Mouse (Mus musculus): ENCODE results near the gene Pigk. TPM values are rescaled to one million over a fixed set of nuclear protein-coding genes. Genes with fewer than 3 reads are reported as not detected.

Pigk gene
- polyA plus RNA-seq (2016; fragmentation: Nextera tagmentation; extraction: Ambion mirVana), result 36.0 and 37.8 TPM in 2 replicates

DNA sequence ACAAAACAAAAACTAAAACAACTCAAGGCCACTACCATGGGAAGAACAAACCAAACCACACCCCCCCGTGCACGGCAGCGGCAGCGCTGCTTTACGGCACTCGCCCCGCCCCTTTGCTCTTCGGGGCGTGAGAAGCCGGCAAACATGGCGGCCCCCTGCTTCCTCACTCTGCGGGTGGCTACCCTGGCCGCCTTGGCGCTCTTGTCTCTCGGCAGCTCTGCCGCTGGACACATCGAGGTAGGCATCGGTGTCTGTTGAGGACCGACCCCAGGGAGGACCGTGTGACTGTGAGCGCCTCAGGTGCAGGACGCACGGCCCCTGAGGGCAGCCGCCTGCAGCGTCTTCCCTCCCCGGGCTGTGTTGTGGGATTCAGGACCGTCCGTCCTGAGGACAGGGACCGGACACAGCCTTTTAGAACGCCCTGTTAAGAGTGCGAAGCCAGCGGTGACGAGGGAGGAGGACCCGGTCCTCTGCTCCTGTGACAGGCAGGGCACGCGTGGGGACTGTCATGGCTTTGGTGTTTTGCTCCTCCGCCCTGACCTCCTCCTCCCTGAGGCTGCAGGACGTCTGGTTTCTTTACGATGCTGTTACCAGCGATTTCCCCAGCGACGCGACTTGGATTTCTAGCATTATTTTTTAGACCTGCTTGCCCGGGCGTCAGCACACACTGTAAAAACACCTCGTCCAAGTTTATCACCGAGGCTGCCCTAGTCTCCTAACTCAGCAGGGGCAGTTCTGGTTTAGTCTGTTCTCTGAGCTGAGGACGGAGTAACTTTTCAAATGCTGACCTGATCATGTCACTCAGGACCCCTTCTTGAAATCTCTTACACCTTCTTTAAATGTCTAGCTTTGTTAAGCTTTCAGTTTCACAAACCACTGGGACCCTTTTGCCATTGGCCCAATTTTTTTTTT lies at the start of gene Pigk:
Pigk (plus strand) TSS at position 110 of the 912 bp plus-strand sequence.
- H3K27ac ChIP-seq (replicated peaks), result peak within 1 kb of the TSS; percentile 91
- DNase-seq (ENCODE audit: low spot score), result peak; percentile 91
- H3K27me3 ChIP-seq (ENCODE audit: low read depth, poor library complexity, severe bottlenecking), result no peaks in the 10 kb centered on the region
- H3K36me3 ChIP-seq, result 0 out of 2 replicates have a peak, but pooled peaks cover 5% of the 10 kb centered on the region
- no peaks in the 10 kb centered on the region for H3K9me3 ChIP-seq (replicated peaks)
- WGBS, result under 1% methylated on average over 48 of the region's 48 CpGs
- H3K4me3 ChIP-seq, result peak within 1 kb of the TSS; percentile 96
- peaks cover 14% of the 10 kb centered on the region for H3K4me1 ChIP-seq

DNA sequence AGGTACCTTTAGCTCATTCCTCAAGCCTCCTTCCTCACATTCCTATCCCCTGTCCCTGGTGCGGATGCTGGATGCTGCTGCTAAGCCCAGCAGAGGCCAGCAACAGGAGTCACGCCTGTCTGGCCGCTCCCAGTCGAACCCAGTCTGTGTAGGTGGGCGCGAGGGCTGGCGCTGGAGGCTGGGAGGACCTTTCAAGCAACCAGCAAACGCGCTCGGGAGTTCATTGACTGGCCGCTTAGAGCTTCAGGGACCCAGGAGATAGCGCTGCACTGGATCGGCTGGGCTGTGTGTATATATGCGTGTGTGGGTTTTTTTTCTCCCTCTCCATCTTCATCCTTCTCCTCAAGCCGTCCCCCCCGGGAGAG lies 46.9 kb upstream of the Pigk start:
- peaks cover 16% of the 10 kb centered on the region for H3K4me1 ChIP-seq
- H3K4me3 ChIP-seq, result peak overlapping the region; percentile 69
- peaks cover 59% of the 10 kb centered on the region for H3K27me3 ChIP-seq (ENCODE audit: low read depth, poor library complexity, severe bottlenecking)

DNA sequence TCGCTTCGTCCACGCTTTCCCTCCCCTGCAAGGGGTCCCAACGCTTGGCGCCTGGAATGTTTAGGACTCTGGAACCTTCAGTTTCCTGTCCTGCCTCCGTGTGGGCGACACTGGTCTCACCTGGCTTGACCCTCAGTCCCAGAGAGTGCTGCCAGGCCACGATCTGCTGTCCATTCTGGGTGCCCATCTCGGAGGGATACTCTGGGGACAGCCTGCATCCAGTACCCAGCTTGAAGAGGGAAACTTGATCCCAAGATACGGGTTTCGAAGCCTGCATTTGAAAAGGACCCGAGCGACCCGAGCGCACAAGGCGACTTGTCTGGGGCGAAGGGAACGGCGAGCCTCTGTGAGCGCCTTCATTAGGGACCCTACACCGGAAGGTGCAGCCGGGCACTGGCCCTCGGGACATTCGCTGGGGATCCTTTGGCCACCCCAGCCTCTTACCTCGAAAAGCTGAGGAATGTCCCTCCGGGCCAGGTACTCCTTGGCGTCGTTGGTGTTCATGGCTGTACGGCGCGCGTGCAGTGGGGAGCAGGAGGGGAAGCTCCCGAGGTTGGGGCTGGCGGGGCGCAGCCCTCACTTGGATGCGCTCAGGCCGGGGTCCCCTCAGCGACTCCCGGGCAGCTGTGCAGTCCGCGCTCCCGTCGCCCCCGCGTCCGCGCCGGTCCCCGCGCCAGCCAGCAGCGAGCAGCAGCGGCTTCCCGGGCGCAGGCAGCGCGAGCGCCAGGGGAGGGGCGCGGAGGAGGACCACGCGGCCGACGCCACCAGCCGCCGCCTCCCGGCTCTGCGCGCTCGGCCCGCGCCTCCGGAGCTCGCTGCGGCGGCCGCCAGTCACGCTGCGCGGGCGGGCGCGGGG lies 46.3 kb upstream of the Pigk start:
- DNase-seq (ENCODE audit: low spot score), result peak; percentile 58
- Histone ChIP-seq H3K27ac (replicated peaks) (peak overlapping the region; percentile 70; the same call in 1 of the 2 replicates), H3K9me3 (replicated peaks) (no peaks in the 10 kb centered on the region), H3K36me3 (no peaks in the 10 kb centered on the region), H3K4me1 (peaks cover 16% of the 10 kb centered on the region), H3K27me3 (ENCODE audit: low read depth, poor library complexity, severe bottlenecking) (peaks cover 59% of the 10 kb centered on the region), H3K4me3 (peak overlapping the region; percentile 69)
- WGBS, result under 1% methylated on average over 76 of the region's 82 CpGs

More for the DNA sequence above, 46.9 kb upstream of the Pigk start:
- Histone ChIP-seq H3K36me3 (no peaks in the 10 kb centered on the region), H3K27ac (replicated peaks) (no peak overlapping the region), H3K9me3 (replicated peaks) (no peaks in the 10 kb centered on the region)
- peak; percentile 45 for DNase-seq (ENCODE audit: low spot score)
- whole genome bisulfite sequencing, result 0% methylated on average over 16 of the region's 16 CpGs

DNA sequence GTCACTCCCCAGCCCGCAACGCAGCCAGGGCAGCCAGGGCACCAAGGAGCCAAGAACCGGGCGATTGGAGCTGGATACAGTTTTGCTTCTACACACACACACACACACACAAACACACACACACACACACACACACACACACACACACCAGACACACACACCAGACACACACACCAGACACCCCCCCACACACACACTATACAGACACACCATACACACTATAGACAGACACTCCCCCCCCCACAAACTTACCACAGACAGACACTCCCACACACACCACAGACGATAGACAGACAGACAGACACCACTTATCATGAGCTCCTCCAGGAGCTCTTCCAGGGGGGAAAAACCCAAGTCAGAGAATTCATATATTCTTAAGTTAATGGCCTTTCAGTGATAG lies 45.7 kb upstream of the Pigk start, which contains the start of gene Ak5:
Ak5 (minus strand) TSS at position 122 of the 400 bp plus-strand sequence.
- Histone ChIP-seq H3K9me3 (replicated peaks) (no peaks in the 10 kb centered on the region), H3K4me3 (peak within 1 kb of the TSS; percentile 69), H3K27me3 (ENCODE audit: low read depth, poor library complexity, severe bottlenecking) (peaks cover 59% of the 10 kb centered on the region), H3K36me3 (no peaks in the 10 kb centered on the region), H3K4me1 (peaks cover 16% of the 10 kb centered on the region), H3K27ac (replicated peaks) (peak within 1 kb of the TSS; percentile 70; the same call in 1 of the 2 replicates)
- WGBS, result 4% methylated on average over 5 of the region's 5 CpGs
- DNase-seq (ENCODE audit: low spot score), result no peak

DNA sequence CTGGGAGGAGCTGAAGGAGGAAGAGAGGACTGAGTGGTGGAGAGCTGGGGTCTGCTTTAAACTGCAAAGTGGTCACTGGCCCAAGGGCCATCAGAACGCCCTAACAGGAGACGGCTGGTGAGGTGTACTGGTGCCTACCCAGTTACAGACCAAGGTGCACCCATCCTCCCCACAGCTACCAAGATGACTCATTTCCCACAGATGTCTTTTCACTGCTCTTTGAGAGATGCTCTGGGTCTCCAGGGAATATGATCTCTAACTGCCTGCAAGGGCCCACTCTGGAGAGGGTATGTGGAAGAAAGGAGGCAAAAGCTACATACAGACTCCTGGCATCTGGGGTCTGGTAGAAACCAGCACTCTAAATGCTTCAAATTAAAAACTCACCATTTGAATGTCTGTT lies 45.1 kb upstream of the Pigk start:
- Histone ChIP-seq H3K4me3 (no peak overlapping the region), H3K9me3 (replicated peaks) (no peaks in the 10 kb centered on the region), H3K4me1 (peaks cover 16% of the 10 kb centered on the region), H3K27me3 (ENCODE audit: low read depth, poor library complexity, severe bottlenecking) (peaks cover 59% of the 10 kb centered on the region), H3K36me3 (no peaks in the 10 kb centered on the region), H3K27ac (replicated peaks) (no peak overlapping the region)
- no peak for DNase-seq (ENCODE audit: low spot score)
- WGBS, result 86% methylated on average over 2 of the region's 2 CpGs

DNA sequence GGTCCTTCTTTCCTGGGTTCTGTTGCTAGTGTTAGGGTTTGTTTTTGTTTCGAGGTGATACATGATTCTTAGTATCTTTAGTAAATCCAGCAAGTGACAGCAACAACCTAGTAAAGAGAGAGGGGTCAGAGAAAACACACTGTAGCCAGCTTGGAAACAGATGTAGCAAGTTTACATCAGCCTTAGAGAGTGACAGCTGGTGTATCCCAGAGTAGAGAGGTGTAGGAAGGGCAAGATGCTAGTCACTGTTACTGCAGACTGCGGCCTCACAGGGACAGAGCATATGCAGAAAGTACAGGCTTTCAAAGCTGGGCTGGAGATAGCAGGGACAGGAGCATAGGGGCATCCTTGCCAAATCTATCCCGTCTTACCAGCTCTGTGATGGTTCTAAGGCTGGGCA lies 44.1 kb upstream of the Pigk start:
- Histone ChIP-seq H3K4me1 (peaks cover 16% of the 10 kb centered on the region), H3K4me3 (no peak overlapping the region)
- no peak for DNase-seq (ENCODE audit: low spot score)

DNA sequence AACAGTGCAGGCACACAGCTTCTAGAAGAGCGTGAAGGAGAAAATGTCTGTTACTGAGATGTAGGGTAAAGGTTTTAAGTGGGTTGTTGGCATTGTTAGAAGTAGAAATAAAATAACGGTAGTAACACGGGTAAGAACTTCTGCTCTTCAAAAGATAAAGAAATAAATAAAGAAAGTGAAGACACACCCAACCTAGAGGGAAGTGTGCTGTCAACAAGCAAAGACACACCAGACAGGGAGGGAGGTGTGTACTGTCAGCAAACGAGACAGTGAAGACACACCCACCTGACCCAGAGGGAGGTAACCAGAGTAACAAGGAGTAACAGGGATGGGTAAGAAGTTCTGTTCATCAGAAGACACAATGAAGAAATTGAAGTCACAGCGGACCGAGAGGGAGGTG lies 39.2 kb upstream of the Pigk start:
- 85% methylated on average over 6 of the region's 6 CpGs for WGBS
- no peak overlapping the region for H3K27ac ChIP-seq (replicated peaks)
- H3K4me3 ChIP-seq, result no peak overlapping the region
- no peak for DNase-seq (ENCODE audit: low spot score)
- no peaks in the 10 kb centered on the region for H3K36me3 ChIP-seq
- H3K9me3 ChIP-seq (replicated peaks), result no peaks in the 10 kb centered on the region
- no peaks in the 10 kb centered on the region for H3K4me1 ChIP-seq
- peaks cover 5% of the 10 kb centered on the region; the same call in 1 of the 2 replicates for H3K27me3 ChIP-seq (ENCODE audit: low read depth, poor library complexity, severe bottlenecking)

More for the DNA sequence above, 44.1 kb upstream of the Pigk start:
- H3K36me3 ChIP-seq, result no peaks in the 10 kb centered on the region
- 87% methylated on average over 3 of the region's 3 CpGs for WGBS
- H3K27ac ChIP-seq (replicated peaks), result no peak overlapping the region
- H3K9me3 ChIP-seq (replicated peaks), result no peaks in the 10 kb centered on the region
- peaks cover 53% of the 10 kb centered on the region for H3K27me3 ChIP-seq (ENCODE audit: low read depth, poor library complexity, severe bottlenecking)

DNA sequence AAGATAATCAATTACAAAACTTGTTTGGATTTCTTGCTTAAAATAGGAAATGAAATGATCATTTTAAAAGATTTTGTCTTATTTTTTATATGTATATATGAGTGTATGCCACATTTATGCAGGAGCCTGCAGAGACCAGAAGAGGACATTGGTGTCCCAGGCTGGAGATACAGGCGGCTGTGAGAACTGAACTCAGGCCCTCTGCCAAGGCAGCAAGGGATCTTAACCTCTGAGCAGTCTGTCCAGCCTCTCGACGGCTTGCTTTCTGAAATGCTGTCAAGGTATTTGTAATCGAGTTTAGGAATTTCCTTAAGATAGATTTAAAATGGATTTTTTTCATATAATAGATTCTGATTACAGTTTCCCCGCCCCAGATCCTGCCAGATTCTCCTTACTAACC lies 25.4 kb upstream of the Pigk start:
- DNase-seq (ENCODE audit: low spot score), result no peak
- H3K27ac ChIP-seq (replicated peaks), result no peak overlapping the region
- no peak overlapping the region for H3K4me3 ChIP-seq
- no peaks in the 10 kb centered on the region for H3K36me3 ChIP-seq
- H3K27me3 ChIP-seq (ENCODE audit: low read depth, poor library complexity, severe bottlenecking), result no peaks in the 10 kb centered on the region
- WGBS, result 85% methylated on average over 5 of the region's 5 CpGs
- no peaks in the 10 kb centered on the region for H3K9me3 ChIP-seq (replicated peaks)
- H3K4me1 ChIP-seq, result no peaks in the 10 kb centered on the region

DNA sequence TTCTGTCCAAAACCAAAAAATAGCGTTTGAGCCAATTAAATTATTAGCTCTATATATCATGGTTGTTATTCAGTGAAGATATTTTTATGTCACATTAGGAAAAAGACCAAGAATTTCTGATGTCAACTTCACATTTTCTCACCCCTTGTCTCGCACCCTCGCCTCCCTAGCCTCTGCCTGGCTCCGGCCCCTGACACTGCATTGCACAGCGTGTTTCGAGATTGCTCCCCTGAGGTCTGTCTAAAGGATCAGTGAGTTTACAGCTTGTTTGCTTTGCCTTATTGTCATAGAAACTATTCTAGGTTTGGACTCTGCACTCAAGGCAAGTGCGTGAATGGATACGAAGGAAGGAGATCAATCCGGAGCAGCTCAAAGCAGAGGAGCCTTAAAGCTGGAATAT lies 24.8 kb upstream of the Pigk start:
- DNase-seq (ENCODE audit: low spot score), result no peak
- H3K9me3 ChIP-seq (replicated peaks), result no peaks in the 10 kb centered on the region
- WGBS, result 85% methylated on average over 9 of the region's 9 CpGs
- no peak overlapping the region for H3K4me3 ChIP-seq
- no peaks in the 10 kb centered on the region for H3K36me3 ChIP-seq
- H3K4me1 ChIP-seq, result no peaks in the 10 kb centered on the region
- H3K27ac ChIP-seq (replicated peaks), result no peak overlapping the region
- no peaks in the 10 kb centered on the region for H3K27me3 ChIP-seq (ENCODE audit: low read depth, poor library complexity, severe bottlenecking)

DNA sequence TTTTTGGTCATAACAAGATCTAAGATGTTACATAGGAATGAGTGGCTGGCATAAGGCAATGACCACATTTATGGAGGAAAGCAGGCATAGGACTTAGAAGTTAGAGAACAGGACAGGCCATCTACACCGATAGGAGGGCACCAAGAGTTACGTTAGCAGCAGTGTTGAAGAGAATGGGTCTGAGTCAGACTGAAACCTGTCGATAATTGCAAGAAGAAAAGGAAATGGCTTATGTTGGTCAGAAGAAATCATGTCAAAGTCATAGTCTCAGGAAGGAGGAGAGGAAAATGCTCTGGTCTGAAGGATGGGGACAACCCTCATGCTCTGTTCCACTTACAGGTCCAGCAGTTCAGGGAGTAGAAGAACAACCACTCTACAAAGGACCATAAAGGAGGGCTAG lies 18.9 kb upstream of the Pigk start:
- Histone ChIP-seq H3K4me3 (no peak overlapping the region), H3K36me3 (no peaks in the 10 kb centered on the region), H3K9me3 (replicated peaks) (no peaks in the 10 kb centered on the region), H3K27me3 (ENCODE audit: low read depth, poor library complexity, severe bottlenecking) (no peaks in the 10 kb centered on the region), H3K27ac (replicated peaks) (no peak overlapping the region), H3K4me1 (no peaks in the 10 kb centered on the region)
- WGBS, result 95% methylated on average over 3 of the region's 3 CpGs
- no peak for DNase-seq (ENCODE audit: low spot score)

DNA sequence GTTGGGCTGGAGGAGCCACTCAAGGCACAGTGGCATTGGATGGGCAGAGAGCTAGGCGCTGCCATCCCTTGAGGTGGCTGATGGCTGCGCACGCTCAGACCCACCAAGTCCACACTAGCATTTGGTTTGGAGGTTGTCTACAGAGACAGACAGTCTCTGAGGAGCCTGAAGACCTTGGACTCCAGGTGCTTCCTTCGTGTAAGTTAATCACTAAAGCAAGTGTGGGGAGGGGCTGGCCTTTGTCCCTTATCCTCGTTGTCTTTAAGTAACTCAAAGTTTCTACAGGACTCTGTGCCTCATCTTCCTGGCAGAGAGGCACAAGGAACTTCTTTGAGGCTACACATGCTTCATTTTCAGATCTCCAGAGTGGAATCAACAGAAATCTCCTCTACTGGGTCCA lies 15.9 kb upstream of the Pigk start:
- no peak for DNase-seq (ENCODE audit: low spot score)
- no peak overlapping the region for H3K4me3 ChIP-seq
- no peak overlapping the region for H3K27ac ChIP-seq (replicated peaks)
- no peaks in the 10 kb centered on the region for H3K36me3 ChIP-seq
- no peaks in the 10 kb centered on the region for H3K27me3 ChIP-seq (ENCODE audit: low read depth, poor library complexity, severe bottlenecking)
- no peaks in the 10 kb centered on the region for H3K4me1 ChIP-seq
- no peaks in the 10 kb centered on the region for H3K9me3 ChIP-seq (replicated peaks)
- 89% methylated on average over 5 of the region's 5 CpGs for WGBS

DNA sequence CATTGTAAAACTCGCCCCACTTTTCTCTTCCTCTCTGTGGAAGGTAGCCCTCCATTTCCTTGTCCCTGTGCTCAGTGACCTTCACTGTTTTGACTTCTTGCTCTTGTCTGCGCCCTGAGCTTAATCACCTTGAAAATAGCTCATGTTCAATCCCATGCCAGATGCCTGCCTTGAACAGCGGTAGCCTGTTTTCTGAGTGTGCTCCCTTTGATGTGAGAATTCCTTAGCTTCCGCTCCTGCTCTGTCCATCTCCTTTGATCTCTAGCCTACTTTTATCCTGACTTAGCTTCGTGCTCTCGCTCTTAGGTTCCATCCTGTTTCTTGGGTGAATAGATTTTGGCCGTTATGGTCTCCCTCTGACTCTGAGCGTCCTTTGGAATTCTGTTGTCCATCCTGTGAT lies 14.6 kb upstream of the Pigk start:
- H3K36me3 ChIP-seq, result no peaks in the 10 kb centered on the region
- no peak overlapping the region for H3K4me3 ChIP-seq
- H3K9me3 ChIP-seq (replicated peaks), result no peaks in the 10 kb centered on the region
- 74% methylated on average over 8 of the region's 8 CpGs for WGBS
- no peaks in the 10 kb centered on the region for H3K27me3 ChIP-seq (ENCODE audit: low read depth, poor library complexity, severe bottlenecking)
- DNase-seq (ENCODE audit: low spot score), result no peak
- no peaks in the 10 kb centered on the region for H3K4me1 ChIP-seq
- no peak overlapping the region for H3K27ac ChIP-seq (replicated peaks)

Data from midbrain, embryonic 10.5 days (tissue).